Mouse (Mus musculus) ES-Bruce4 (cell line): ENCODE results near the gene AA467197.

Source experiments
- CTCF ChIP-seq: IDR thresholded peaks from one replicate; pipeline ENCODE4 v1.8.1; 2011; ENCODE audit warnings: low read depth, low read length
- EP300 ChIP-seq: IDR thresholded peaks from 2 replicates; pipeline ENCODE4 v1.6.1; 2011; ENCODE audit warnings: low read depth, low read length; ENCODE audit not compliant: insufficient read depth
- POLR2A ChIP-seq: IDR thresholded peaks from one replicate; pipeline ENCODE4 v1.8.1; 2011; ENCODE audit warnings: low read length; ENCODE audit not compliant: insufficient read depth

- TF ChIP-seq CTCF (no peak), POLR2A (no peak), EP300 (no peak)
Observed at GRCm38 (mm10) chr2:122591213-122591612, 45.6 kb upstream of the AA467197 start.
